ENCODE assay signal across 9 mouse cellular contexts in genomic region chr11:31168831-31169160, GRCm38 (mm10). TPM values are rescaled to one million over a fixed set of nuclear protein-coding genes. Genes with fewer than 3 reads are reported as not detected.
DNase-seq lines count a peak whose midpoint lies in the region; ATAC-seq and TF ChIP-seq lines count a peak whose summit lies in the region.
"Had no signal": no experiment of that assay in that cellular context is flagged by ENCODE, and none has a peak within 500 bp of the region (broad histone marks: within the 10 kb centered on the region; RNA-seq: fewer than 3 reads in every experiment).

No protein-coding gene starts in this region.

- no peak for DNase-seq in left cerebral cortex, adult 2 months (ENCODE audit: extremely low spot score in 1 of 2, low spot score in 2 of 2)
- DNase-seq in left cerebral cortex, postnatal 4 days, result no peak
- DNase-seq in urinary bladder, postnatal 14 days (ENCODE audit: low spot score), result no peak
- DNase-seq in cerebellum, adult 9-11 months, result no peak
- DNase-seq in gastrocnemius, adult 18-20 months (ENCODE audit: low spot score), result no peak

- H3K9ac ChIP-seq in intestine, embryonic 16.5 days (ENCODE audit: low read depth, low read length), result no peak overlapping the region
- no peak overlapping the region for H3K9ac ChIP-seq in neural tube, embryonic 14.5 days (replicated peaks; ENCODE audit: low read depth, low read length)

- peaks cover 13% of the 10 kb centered on the region for H3K4me1 ChIP-seq in erythroblast, embryonic 14.5 days (ENCODE audit: control insufficient read depth)
- H3K4me1 ChIP-seq in intestine, embryonic 16.5 days (ENCODE audit: control insufficient read depth, insufficient read depth, low read length), result peaks cover 6% of the 10 kb centered on the region; the same call in 1 of the 2 replicates
- no peaks in the 10 kb centered on the region for H3K4me1 ChIP-seq in neural tube, embryonic 14.5 days (ENCODE audit: control insufficient read depth, insufficient read depth, low read length)

- H3K27ac ChIP-seq in left cerebral cortex, adult 2 months, result no peak overlapping the region
- H3K27ac ChIP-seq in intestine, embryonic 16.5 days (ENCODE audit: low read length), result no peak overlapping the region
- no peak overlapping the region for H3K27ac ChIP-seq in neural tube, embryonic 14.5 days (ENCODE audit: low read depth, low read length)

- no peaks in the 10 kb centered on the region for H3K36me3 ChIP-seq in erythroblast, embryonic 14.5 days (ENCODE audit: control insufficient read depth)
- H3K36me3 ChIP-seq in intestine, embryonic 16.5 days (ENCODE audit: control insufficient read depth, insufficient read depth, low read length), result no peaks in the 10 kb centered on the region
- H3K36me3 ChIP-seq in neural tube, embryonic 14.5 days (ENCODE audit: control insufficient read depth, insufficient read depth, low read length), result no peaks in the 10 kb centered on the region

- peak overlapping the region; percentile 61 for H3K4me2 ChIP-seq in intestine, embryonic 16.5 days (ENCODE audit: low read depth, low read length)
- H3K4me2 ChIP-seq in neural tube, embryonic 14.5 days (ENCODE audit: low read depth, low read length), result peak overlapping the region; percentile 59

- H3K4me3 ChIP-seq in left cerebral cortex, adult 2 months, result peak overlapping the region; percentile 11; the same call in 1 of the 2 replicates
- H3K4me3 ChIP-seq in erythroblast, embryonic 14.5 days (replicated peaks), result peak overlapping the region; percentile 64
- peak overlapping the region; percentile 47; the same call in 1 of the 2 replicates for H3K4me3 ChIP-seq in intestine, embryonic 16.5 days (ENCODE audit: low read length)
- peak overlapping the region; percentile 40; the same call in 1 of the 2 replicates for H3K4me3 ChIP-seq in neural tube, embryonic 14.5 days (ENCODE audit: low read depth, low read length)

- no peak; the same call in 1 of the 2 replicates for ATAC-seq in intestine, embryonic 16.5 days
- no peak for ATAC-seq in neural tube, embryonic 14.5 days (ENCODE audit: low read depth)

- H3K9me3 ChIP-seq in erythroblast, embryonic 14.5 days (ENCODE audit: control insufficient read depth, low read length), result no peaks in the 10 kb centered on the region
- H3K9me3 ChIP-seq in intestine, embryonic 16.5 days (ENCODE audit: control insufficient read depth, low read length), result no peaks in the 10 kb centered on the region
- no peaks in the 10 kb centered on the region for H3K9me3 ChIP-seq in neural tube, embryonic 14.5 days (ENCODE audit: control insufficient read depth, low read length)

- H3K27me3 ChIP-seq in erythroblast, embryonic 14.5 days (ENCODE audit: control insufficient read depth), result no peaks in the 10 kb centered on the region
- H3K27me3 ChIP-seq in intestine, embryonic 16.5 days (replicated peaks; ENCODE audit: control insufficient read depth, insufficient read depth, low read length), result no peaks in the 10 kb centered on the region
- no peaks in the 10 kb centered on the region for H3K27me3 ChIP-seq in neural tube, embryonic 14.5 days (ENCODE audit: control insufficient read depth, insufficient read depth, low read length)

- WGBS in intestine, embryonic 16.5 days, result 29% methylated on average over 2 of the region's 2 CpGs
- 32% methylated on average over 2 of the region's 2 CpGs for WGBS in neural tube, embryonic 14.5 days

- no peak for TF ChIP-seq CTCF in left cerebral cortex, adult 2 months (IDR thresholded peaks at IDR 0.05)

- intact Hi-C loops in left cerebral cortex, adult 2 months (cut with DNase I), result no loop called here
- intact Hi-C loops in left cerebral cortex, postnatal 4 days (cut with DNase I), result no loop called here

RNA-seq across cellular contexts. Expression of gene Gm17332, which starts 13.5 kb away (rescaled TPM):
- total RNA-seq in left cerebral cortex, adult 2 months (2021), result not detected
- not detected for total RNA-seq in left cerebral cortex, postnatal 4 days (2021)
- not detected in 2 replicates for polyA plus RNA-seq in erythroblast, embryonic 14.5 days (2012)
- polyA plus RNA-seq in intestine, embryonic 16.5 days (2015; fragmentation: Nextera tagmentation; extraction: Ambion mirVana), result not detected in 2 replicates
- polyA plus RNA-seq in neural tube, embryonic 14.5 days (2014; fragmentation: Nextera tagmentation; extraction: Ambion mirVana), result not detected in 2 replicates
- not detected for total RNA-seq in gastrocnemius, adult 18-20 months (2021)
- total RNA-seq: granulocyte monocyte progenitor cell, adult 5-6 weeks had no signal

Comparison
In these comparisons a context has a peak if more than half of its experiments do, and no peak if none do; other contexts are left out.
1. H3K4me3 ChIP-seq: peak in every context shown above with its lines; median percentile 64 in erythroblast, embryonic 14.5 days; 47 in intestine, embryonic 16.5 days; 40 in neural tube, embryonic 14.5 days; 11 in left cerebral cortex, adult 2 months.